Mouse (Mus musculus) heart, embryonic 14.5 days (tissue): ENCODE results near the gene Tomm70a. TPM values are rescaled to one million over a fixed set of nuclear protein-coding genes. Genes with fewer than 3 reads are reported as not detected.

Experiments used
- ATAC-seq: fragments of 200-750 bp; cut with Nextera tagmentation; 2 replicates; pipeline ENCODE4 v1.8.0; 2017; ENCODE audit warnings: low read depth, moderate TSS enrichment; ENCODE audit not compliant: insufficient number of reproducible peaks, insufficient read depth, low FRiP score
- H3K27ac ChIP-seq, 2 experiments: fragments of 200-500 bp in 1 of 2; fragments of 300-500 bp in 1 of 2; sonication (generic) in 1 of 2; replicated peaks in 1 of 2; 2 replicates each; pipeline ENCODE4 v1.5.1; 2012 to 2014; ENCODE audit warnings: low read depth in 2 of 2, low read length in 2 of 2, control low read depth in 1 of 2, mild to moderate bottlenecking in 1 of 2, mixed read lengths in 1 of 2; ENCODE audit not compliant: control insufficient read depth in 1 of 2, insufficient read depth in 1 of 2
- H3K27me3 ChIP-seq: fragments of 300-500 bp; sonication (generic); 2 replicates; pipeline ENCODE4 v1.6.1; 2014; ENCODE audit warnings: mild to moderate bottlenecking, low read length, control low read depth; ENCODE audit not compliant: control insufficient read depth, insufficient read depth
- H3K36me3 ChIP-seq: fragments of 300-500 bp; sonication (generic); 2 replicates; pipeline ENCODE4 v1.6.1; 2014; ENCODE audit warnings: mild to moderate bottlenecking, control low read depth, low read length, mixed read lengths; ENCODE audit not compliant: control insufficient read depth, insufficient read depth
- H3K4me1 ChIP-seq, 2 experiments: fragments of 200-500 bp in 1 of 2; fragments of 300-500 bp in 1 of 2; sonication (generic) in 1 of 2; 2 replicates each; pipeline ENCODE4 v1.6.1; 2012 to 2014; ENCODE audit warnings: low read length in 2 of 2, control low read depth in 1 of 2, mixed read lengths in 1 of 2; ENCODE audit not compliant: control insufficient read depth in 2 of 2, insufficient read depth in 2 of 2
- H3K4me2 ChIP-seq: fragments of 300-500 bp; sonication (generic); 2 replicates; pipeline ENCODE4 v1.6.1; 2014; ENCODE audit warnings: mild to moderate bottlenecking, low read length
- H3K4me3 ChIP-seq, 2 experiments: fragments of 200-500 bp in 1 of 2; fragments of 300-500 bp in 1 of 2; sonication (generic) in 1 of 2; 2 replicates each; pipeline ENCODE4 v1.5.1; 2012 to 2014; ENCODE audit warnings: low read length in 2 of 2, mild to moderate bottlenecking in 2 of 2, control low read depth in 1 of 2, low read depth in 1 of 2, moderate library complexity in 1 of 2; ENCODE audit not compliant: control insufficient read depth in 1 of 2, insufficient read depth in 1 of 2
- H3K9ac ChIP-seq: fragments of 300-500 bp; sonication (generic); 2 replicates; pipeline ENCODE4 v1.6.1; 2014; ENCODE audit warnings: mild to moderate bottlenecking, low read length
- H3K9me3 ChIP-seq: fragments of 300-500 bp; sonication (generic); 2 replicates; pipeline ENCODE4 v1.6.1; 2016; ENCODE audit warnings: low read length, control low read depth; ENCODE audit not compliant: control insufficient read depth
- whole genome bisulfite sequencing: fragments of 180-500 bp; shearing (Covaris S2); extraction: QIAGEN DNeasy Blood & Tissue Kit; methylation state at CpG from one replicate; pipeline ENCODE4 v1.1.7; 2014; 5-methylcytosine and 5-hydroxymethylcytosine counted together
- polyA plus RNA-seq: library from polyadenylated mRNA; unstranded; fragments of >200 nt; fragmentation: Nextera tagmentation; extraction: Ambion mirVana; gene quantifications from 2 replicates; pipeline ENCODE4 v1.2.1, GENCODE M21; 2014

The Tomm70a gene
- polyA plus RNA-seq, 1 experiment from 2014 or later: 51.6 TPM

DNA sequence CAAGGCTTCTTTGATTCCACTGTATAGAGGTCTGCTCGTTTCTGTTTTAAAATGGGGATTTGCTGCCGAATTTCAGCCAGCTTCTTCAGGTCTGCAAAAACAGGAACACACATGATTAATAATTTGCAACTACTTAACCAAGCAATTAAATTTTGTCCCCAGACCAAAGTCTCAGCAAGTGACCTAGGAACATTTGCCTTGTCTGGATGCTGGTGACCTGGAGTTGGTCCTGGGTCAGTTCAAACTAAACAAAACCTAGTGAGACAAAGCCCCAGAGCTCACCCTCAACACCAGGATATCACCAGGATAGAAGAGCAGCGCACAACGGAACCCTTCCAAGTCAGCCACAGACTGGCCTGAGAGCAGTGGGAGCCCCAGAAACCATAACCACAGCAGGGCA lies 35.6 kb downstream of the Tomm70a start:
- ATAC-seq: no peak
- Histone ChIP-seq H3K27ac (no peak overlapping the region), H3K9ac (no peak overlapping the region), H3K4me1 (no peaks in the 10 kb centered on the region), H3K4me2 (no peak overlapping the region), H3K4me3 (no peak overlapping the region), H3K36me3 (peaks cover 88% of the 10 kb centered on the region), H3K9me3 (no peaks in the 10 kb centered on the region), H3K27me3 (no peaks in the 10 kb centered on the region)
- WGBS: 90% methylated on average over 4 of the region's 4 CpGs

DNA sequence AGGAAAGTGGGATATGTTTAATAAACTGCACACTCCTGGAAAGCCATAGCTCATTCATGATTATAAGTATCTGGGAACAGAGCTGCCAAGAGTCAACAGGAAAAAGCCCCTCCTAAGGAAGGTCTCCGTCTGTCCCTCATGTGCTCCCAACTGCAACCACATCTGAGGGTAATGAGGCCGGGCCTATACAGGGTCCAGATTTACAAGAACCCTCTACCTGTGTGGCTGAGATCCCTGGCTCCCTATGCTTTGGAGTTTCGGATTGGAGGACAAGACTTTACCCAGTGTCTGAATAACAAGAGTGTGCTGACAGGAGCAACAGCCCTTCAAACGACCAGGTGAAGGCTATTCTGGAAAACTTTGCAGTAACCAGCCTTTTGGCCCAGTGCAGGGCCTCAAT lies 36.2 kb downstream of the Tomm70a start:
- Histone ChIP-seq H3K9me3 (no peaks in the 10 kb centered on the region), H3K27me3 (no peaks in the 10 kb centered on the region), H3K27ac (no peak overlapping the region), H3K4me2 (no peak overlapping the region), H3K36me3 (peaks cover 84% of the 10 kb centered on the region), H3K4me1 (no peaks in the 10 kb centered on the region), H3K9ac (no peak overlapping the region), H3K4me3 (no peak overlapping the region)
- ATAC-seq: no peak
- 63% methylated on average over 4 of the region's 4 CpGs for WGBS

DNA sequence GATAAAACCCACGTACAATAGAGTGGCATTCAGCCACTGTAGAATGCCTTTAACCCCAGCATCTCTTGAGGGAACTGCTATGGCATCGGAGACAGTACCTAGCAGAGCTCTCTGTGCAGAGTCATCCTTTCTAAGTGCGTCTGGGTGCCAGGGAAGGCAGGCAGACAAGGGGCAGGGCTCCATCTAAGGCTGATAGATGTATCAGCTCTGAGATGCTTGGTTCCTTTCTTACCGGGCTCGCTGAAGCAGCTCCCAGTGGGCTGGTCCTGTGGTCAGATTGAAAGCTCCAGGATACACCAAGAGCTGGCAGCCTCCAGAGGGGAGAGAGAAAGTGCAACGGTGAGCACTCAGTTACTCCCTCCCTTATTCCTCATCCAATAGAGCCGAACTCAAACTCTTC lies 38.3 kb downstream of the Tomm70a start:
- no peak overlapping the region for H3K4me2 ChIP-seq
- no peak overlapping the region for H3K4me3 ChIP-seq
- no peak overlapping the region for H3K9ac ChIP-seq
- H3K27me3 ChIP-seq: no peaks in the 10 kb centered on the region
- no peak for ATAC-seq
- no peaks in the 10 kb centered on the region for H3K4me1 ChIP-seq
- no peaks in the 10 kb centered on the region for H3K9me3 ChIP-seq
- no peak overlapping the region for H3K27ac ChIP-seq
- 48% methylated on average over 7 of the region's 7 CpGs for WGBS
- peaks cover 88% of the 10 kb centered on the region for H3K36me3 ChIP-seq

DNA sequence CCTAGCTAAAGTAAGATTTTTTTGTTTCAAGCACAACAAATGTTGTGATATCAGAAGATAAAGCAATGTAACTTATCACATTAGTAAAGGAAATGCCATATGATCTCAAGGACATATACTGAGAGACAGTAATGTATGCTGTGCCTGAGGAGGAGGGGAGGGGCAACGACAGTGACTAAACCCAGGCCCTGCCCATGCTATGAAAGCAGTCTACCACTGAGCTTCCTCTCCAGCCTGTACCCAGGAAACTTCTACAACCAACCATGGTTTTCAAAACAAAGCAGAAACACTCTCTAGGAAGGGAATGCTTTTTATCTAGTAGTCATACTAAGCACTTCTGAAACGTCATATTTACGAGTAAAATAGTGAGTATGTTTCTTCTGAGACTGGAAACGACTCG lies 41.3 kb downstream of the Tomm70a start:
- H3K9me3 ChIP-seq: no peaks in the 10 kb centered on the region
- H3K4me3 ChIP-seq: no peak overlapping the region
- ATAC-seq: no peak
- 84% methylated on average over 5 of the region's 5 CpGs for WGBS
- H3K4me2 ChIP-seq: no peak overlapping the region
- peaks cover 64% of the 10 kb centered on the region for H3K36me3 ChIP-seq
- H3K27me3 ChIP-seq: no peaks in the 10 kb centered on the region
- H3K27ac ChIP-seq: no peak overlapping the region
- H3K4me1 ChIP-seq: no peaks in the 10 kb centered on the region
- no peak overlapping the region for H3K9ac ChIP-seq

DNA sequence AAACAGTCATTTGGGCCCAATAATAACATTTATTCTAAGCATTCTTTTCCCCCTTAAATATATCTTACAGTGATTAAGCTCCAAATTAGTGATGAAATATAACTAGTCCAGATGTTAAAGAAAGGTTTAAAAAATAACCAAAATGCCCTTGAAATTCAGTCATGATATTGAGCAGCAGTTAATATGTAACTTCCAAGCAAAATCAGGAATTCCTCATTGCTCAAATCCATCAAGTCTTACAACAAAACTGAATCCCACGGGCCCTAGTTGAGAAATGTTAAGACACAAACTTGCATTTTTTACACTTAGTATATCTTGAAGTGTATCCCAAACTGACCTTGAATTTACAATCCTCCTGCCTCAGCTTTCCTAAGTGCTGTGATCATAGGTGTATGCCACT lies 42.2 kb downstream of the Tomm70a start:
- no peaks in the 10 kb centered on the region for H3K4me1 ChIP-seq
- H3K27me3 ChIP-seq: no peaks in the 10 kb centered on the region
- H3K9ac ChIP-seq: no peak overlapping the region
- no peak overlapping the region for H3K4me3 ChIP-seq
- no peak overlapping the region for H3K4me2 ChIP-seq
- H3K27ac ChIP-seq: no peak overlapping the region
- peaks cover 55% of the 10 kb centered on the region for H3K36me3 ChIP-seq
- H3K9me3 ChIP-seq: no peaks in the 10 kb centered on the region
- ATAC-seq: no peak
- 88% methylated on average over 1 of the region's 1 CpGs for WGBS

DNA sequence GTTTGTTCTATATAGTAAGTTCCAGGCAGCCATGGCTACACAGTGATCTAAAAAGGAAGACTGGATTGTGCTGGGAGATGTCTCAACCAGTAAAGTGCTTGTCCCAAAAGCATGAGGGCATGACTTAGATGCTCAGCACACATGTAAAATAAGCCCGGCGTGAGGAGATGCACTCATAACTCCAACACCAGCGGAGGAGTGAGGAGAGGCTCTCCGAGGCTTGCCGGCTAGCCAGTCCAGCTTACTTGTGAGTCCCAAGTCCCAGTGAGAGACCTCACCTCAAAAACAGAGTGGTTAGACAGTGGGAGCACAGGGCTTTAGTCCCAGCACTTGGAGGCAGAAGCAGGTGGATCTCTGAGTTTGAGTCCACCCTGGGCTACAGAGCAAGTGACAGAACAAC lies 43.7 kb downstream of the Tomm70a start:
- H3K4me2 ChIP-seq: no peak overlapping the region
- no peak for ATAC-seq
- H3K27ac ChIP-seq: no peak overlapping the region
- peaks cover 53% of the 10 kb centered on the region for H3K36me3 ChIP-seq
- H3K4me1 ChIP-seq: no peaks in the 10 kb centered on the region
- H3K4me3 ChIP-seq: no peak overlapping the region
- H3K9ac ChIP-seq: no peak overlapping the region
- WGBS: 97% methylated on average over 5 of the region's 5 CpGs
- H3K9me3 ChIP-seq: no peaks in the 10 kb centered on the region
- H3K27me3 ChIP-seq: no peaks in the 10 kb centered on the region

DNA sequence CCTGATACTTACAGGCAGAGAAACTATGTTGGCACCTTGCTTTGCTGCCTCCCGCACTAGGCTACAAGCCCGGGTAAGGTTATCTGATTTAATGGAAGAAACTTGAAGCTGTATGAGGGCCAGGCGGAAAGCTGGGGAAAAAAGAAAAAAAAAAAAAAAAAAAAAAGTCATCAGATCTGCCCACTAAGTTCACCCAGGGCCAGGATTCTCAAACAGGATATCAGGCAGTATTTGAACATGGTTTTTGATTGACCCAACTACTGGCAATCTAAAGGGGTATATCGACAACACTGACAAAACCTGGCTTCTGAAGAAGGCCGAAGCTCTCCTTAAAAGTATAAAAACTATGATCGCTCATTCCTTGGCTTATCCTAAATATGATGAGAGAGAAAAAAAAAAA lies 44.6 kb downstream of the Tomm70a start:
- no peaks in the 10 kb centered on the region for H3K4me1 ChIP-seq
- H3K4me2 ChIP-seq: peak overlapping the region; percentile 90
- ATAC-seq: no peak
- H3K9ac ChIP-seq: peak overlapping the region; percentile 90
- peak overlapping the region in 1 of 2 experiments; percentile 93; a peak in 1 of 4 replicates for H3K27ac ChIP-seq
- WGBS: 70% methylated on average over 6 of the region's 6 CpGs
- peak overlapping the region in 1 of 2 experiments; percentile 79; a peak in 2 of 4 replicates for H3K4me3 ChIP-seq
- no peaks in the 10 kb centered on the region for H3K9me3 ChIP-seq
- no peaks in the 10 kb centered on the region for H3K27me3 ChIP-seq
- H3K36me3 ChIP-seq: peaks cover 53% of the 10 kb centered on the region
